Mouse (Mus musculus) 3T3-L1 (cell line): ENCODE measurements around the gene Acadl.

Experiments
- DNase-seq: peaks from one replicate; pipeline ENCODE4 v3.0.0-alpha.2; 2015; ENCODE audit warnings: low read depth, low spot score

The Acadl gene

GRCm38 (mm10) chr1:66839135-66839534 is 23.9 kb downstream of the Acadl start:
- DNase-seq, result no peak

- DNase-seq, result peak; percentile 79
Observed at GRCm38 (mm10) chr1:66838184-66839042, 24.7 kb downstream of the Acadl start.

- DNase-seq, result no peak
Observed at GRCm38 (mm10) chr1:66837207-66837606, 25.9 kb downstream of the Acadl start.

GRCm38 (mm10) chr1:66832636-66833165 is 30.4 kb downstream of the Acadl start:
- no peak for DNase-seq

- DNase-seq, result no peak
Observed at GRCm38 (mm10) chr1:66831824-66832600, 31.1 kb downstream of the Acadl start.

GRCm38 (mm10) chr1:66829400-66830080 is 33.5 kb downstream of the Acadl start:
- DNase-seq, result no peak

- no peak for DNase-seq
Observed at GRCm38 (mm10) chr1:66821966-66822365, 41.1 kb downstream of the Acadl start.

GRCm38 (mm10) chr1:66820241-66820640 is 42.8 kb downstream of the Acadl start:
- DNase-seq, result no peak

GRCm38 (mm10) chr1:66817865-66818315 is 45.2 kb downstream of the Acadl start:
- DNase-seq, result peak; percentile 48

- peak; percentile 84 for DNase-seq
Observed at GRCm38 (mm10) chr1:66817453-66817839, 45.6 kb downstream of the Acadl start, which contains the start of gene Kansl1l. Gene Kansl1l (minus strand): TSS chr1:66817562.

- peak; percentile 82 for DNase-seq
Observed at GRCm38 (mm10) chr1:66816837-66817452, 46.1 kb downstream of the Acadl start.

GRCm38 (mm10) chr1:66815941-66816777 is 46.9 kb downstream of the Acadl start:
- DNase-seq, result peak; percentile 78

GRCm38 (mm10) chr1:66814756-66815155 is 48.3 kb downstream of the Acadl start:
- peak; percentile 13 for DNase-seq

GRCm38 (mm10) chr1:66813191-66813590 is 49.9 kb downstream of the Acadl start:
- DNase-seq, result no peak

- DNase-seq, result no peak
Observed at GRCm38 (mm10) chr1:66806821-66807220, 56.3 kb downstream of the Acadl start.

GRCm38 (mm10) chr1:66805408-66805807 is 57.7 kb downstream of the Acadl start:
- DNase-seq, result no peak

GRCm38 (mm10) chr1:66804710-66805109 is 58.4 kb downstream of the Acadl start:
- no peak for DNase-seq

- no peak for DNase-seq
Observed at GRCm38 (mm10) chr1:66797962-66798361, 65.1 kb downstream of the Acadl start.

- DNase-seq, result no peak
Observed at GRCm38 (mm10) chr1:66792838-66793466, 70.1 kb downstream of the Acadl start.

- DNase-seq, result peak; percentile 37
Observed at GRCm38 (mm10) chr1:66782296-66782695, 80.8 kb downstream of the Acadl start.
